Mouse (Mus musculus) sigmoid colon, adult 10 weeks (tissue): Measurements from ENCODE around the gene Sft2d2. TPM values are rescaled to one million over a fixed set of nuclear protein-coding genes. Genes with fewer than 3 reads are reported as not detected.

ENCODE experiments used
- polyA plus RNA-seq: library from polyadenylated mRNA; stranded (reverse); fragments of 350-450 nt; fragmentation: Illumina TruSeq; extraction: RNeasy Lipid Tissue Mini Kit (QIAGEN cat#74804); gene quantifications from one replicate; pipeline ENCODE4 v1.2.3, GENCODE M21; 2014; ENCODE audit warnings: low read depth, low replicate concordance

Sft2d2 gene
- polyA plus RNA-seq, result 116 TPM

GRCm38 (mm10) chr1:165193880-165194661 is at the start of gene Sft2d2:
Sft2d2 (minus strand) TSS chr1:165194438.

GRCm38 (mm10) chr1:165236321-165237298 is 42.4 kb upstream of the Sft2d2 start, which contains the start of gene Tiprl:
Tiprl (minus strand) TSS chr1:165236996.

GRCm38 (mm10) chr1:165160723-165161405 is 33.4 kb downstream of the Sft2d2 start, which contains the start of gene Tbx19:
Tbx19 (minus strand) TSS chr1:165160773.

Other genes starting within 250 kb of the Sft2d2 start
- not detected for gene Tbx19, start 33.7 kb downstream of the Sft2d2 start, polyA plus RNA-seq
- gene Tiprl, start 42.6 kb upstream of the Sft2d2 start, polyA plus RNA-seq, result 112 TPM
- gene Gpr161, start 101.4 kb upstream of the Sft2d2 start, polyA plus RNA-seq, result 2.9 TPM